ENCODE assay signal across 17 mouse cellular contexts in genomic region chr16:39887944-39888343, GRCm38 (mm10).
"Had no signal": no experiment of that assay in that cellular context is flagged by ENCODE, and none has a peak within 500 bp of the region (broad histone marks: within the 10 kb centered on the region; RNA-seq: fewer than 3 reads in every experiment).

No protein-coding gene starts in this region.

- H3K27ac ChIP-seq: neural tube, embryonic 12.5 days; neural tube, embryonic 13.5 days; neural tube, embryonic 15.5 days; stomach, embryonic 15.5 days; stomach, postnatal 0 days had no signal

- H3K4me3 ChIP-seq: neural tube, embryonic 12.5 days; neural tube, embryonic 13.5 days; neural tube, embryonic 15.5 days; stomach, embryonic 15.5 days had no signal

- DNase-seq: retina, postnatal 1 day; right cerebral cortex, adult 18-20 months; right cerebral cortex, postnatal 14 days; right cerebral cortex, postnatal 25 days; right cerebral cortex, postnatal 4 days; spleen, adult 18-20 months; thymus, adult 18-20 months; thymus, adult 2 months; thymus, postnatal 14 days; thymus, postnatal 25 days; thymus, postnatal 36 days; thymus, postnatal 4 days had no signal

- H3K4me1 ChIP-seq: neural tube, embryonic 12.5 days; neural tube, embryonic 13.5 days; neural tube, embryonic 15.5 days; stomach, embryonic 15.5 days had no signal

- H3K27me3 ChIP-seq: neural tube, embryonic 12.5 days; neural tube, embryonic 13.5 days; neural tube, embryonic 15.5 days; stomach, embryonic 15.5 days had no signal

- H3K9ac ChIP-seq: neural tube, embryonic 12.5 days; neural tube, embryonic 13.5 days; neural tube, embryonic 15.5 days; stomach, embryonic 15.5 days had no signal

- H3K4me2 ChIP-seq: neural tube, embryonic 12.5 days; neural tube, embryonic 13.5 days; neural tube, embryonic 15.5 days; stomach, embryonic 15.5 days had no signal

- H3K36me3 ChIP-seq: neural tube, embryonic 12.5 days; neural tube, embryonic 13.5 days; neural tube, embryonic 15.5 days; stomach, embryonic 15.5 days had no signal

- H3K9me3 ChIP-seq: neural tube, embryonic 12.5 days; neural tube, embryonic 13.5 days; neural tube, embryonic 15.5 days; stomach, embryonic 15.5 days had no signal
